Mouse (Mus musculus) cerebellum, postnatal 14 days (tissue): ENCODE measurements around the gene Calcb.
A peak's percentile ranks its signal among the peaks of the same experiment; 100 is the strongest.
"Not testable (repeated sequence)": the region's sequence is repeated elsewhere in the genome, so short reads cannot be mapped to it uniquely, and the experiment has no call there.

Experiments
- DNase-seq, 2 experiments: peaks; one replicate each; pipeline ENCODE4 v3.0.0; 2021; ENCODE audit warnings: mixed read lengths in 2 of 2

The Calcb gene

GRCm38 (mm10) chr7:114718300-114718699, at the start of gene Calcb:
TSS of gene Calcb (plus strand) at chr7:114718643.
- DNase-seq, result no peak

- no peak for DNase-seq
These were observed 47.0 kb upstream of the Calcb start for GRCm38 (mm10) chr7:114671405-114671804.

GRCm38 (mm10) chr7:114672697-114673096, 45.7 kb upstream of the Calcb start:
- peak; percentile 12 to 29 for DNase-seq

GRCm38 (mm10) chr7:114692339-114692738, 26.1 kb upstream of the Calcb start:
- DNase-seq, result no peak

GRCm38 (mm10) chr7:114700871-114701270, 17.6 kb upstream of the Calcb start:
- DNase-seq, result no peak

- no peak for DNase-seq
These were observed 11.7 kb upstream of the Calcb start for GRCm38 (mm10) chr7:114706716-114707115.

- no peak for DNase-seq
These were observed 11.0 kb upstream of the Calcb start for GRCm38 (mm10) chr7:114707398-114707797.

- DNase-seq, result no peak
These were observed 8.0 kb upstream of the Calcb start for GRCm38 (mm10) chr7:114710419-114710818.

GRCm38 (mm10) chr7:114712523-114712922, 5.9 kb upstream of the Calcb start:
- DNase-seq, result no peak

- peak; percentile 57 to 64 for DNase-seq
These were observed 1.1 kb downstream of the Calcb start for GRCm38 (mm10) chr7:114719381-114720131.

GRCm38 (mm10) chr7:114729696-114730095, 11.3 kb downstream of the Calcb start:
- not testable (repeated sequence) for DNase-seq

GRCm38 (mm10) chr7:114731175-114731574, 12.7 kb downstream of the Calcb start:
- no peak for DNase-seq

- DNase-seq, result not testable (repeated sequence)
These were observed 13.3 kb downstream of the Calcb start for GRCm38 (mm10) chr7:114731700-114732099.

GRCm38 (mm10) chr7:114736256-114736655, 17.8 kb downstream of the Calcb start:
- DNase-seq, result no peak

GRCm38 (mm10) chr7:114738166-114738565, 19.7 kb downstream of the Calcb start:
- no peak for DNase-seq

- DNase-seq, result no peak
These were observed 22.1 kb downstream of the Calcb start for GRCm38 (mm10) chr7:114740360-114741165.

GRCm38 (mm10) chr7:114743022-114743780, 24.8 kb downstream of the Calcb start, which contains the start of gene Insc:
TSS of gene Insc (plus strand) at chr7:114743694.
- DNase-seq, result no peak

- DNase-seq, result no peak
These were observed 26.3 kb downstream of the Calcb start for GRCm38 (mm10) chr7:114744639-114745245.

GRCm38 (mm10) chr7:114745481-114746271, 27.2 kb downstream of the Calcb start:
- DNase-seq, result no peak

GRCm38 (mm10) chr7:114747596-114747995, 29.2 kb downstream of the Calcb start:
- no peak for DNase-seq

GRCm38 (mm10) chr7:114748239-114748638, 29.8 kb downstream of the Calcb start:
- no peak for DNase-seq

GRCm38 (mm10) chr7:114753471-114753870, 35.0 kb downstream of the Calcb start:
- peak; percentile 11 to 54 for DNase-seq
